Mouse (Mus musculus) MEL (cell line): ENCODE measurements around the gene Hspg2. TPM values are rescaled to one million over a fixed set of nuclear protein-coding genes. Genes with fewer than 3 reads are reported as not detected.

ENCODE experiments used
- DNase-seq: peaks from one replicate; pipeline ENCODE4 v3.0.0; 2011; ENCODE audit warnings: low read depth, low spot score
- H3K27ac ChIP-seq: 2 replicates; pipeline ENCODE4 v1.5.1; 2012; ENCODE audit warnings: low read depth, mild to moderate bottlenecking, control low read depth, low read length, moderate library complexity; ENCODE audit not compliant: control insufficient read depth
- H3K27me3 ChIP-seq, 2 experiments: fragments of 150-350 bp in 1 of 2; sonication (generic) in 1 of 2; 2 replicates each; pipeline ENCODE4 v1.6.1; 2012; ENCODE audit warnings: low read length in 2 of 2, mild to moderate bottlenecking in 2 of 2, improper control_type of control experiment in 1 of 2, moderate library complexity in 1 of 2; ENCODE audit not compliant: insufficient read depth in 2 of 2, control insufficient read depth in 1 of 2
- H3K36me3 ChIP-seq, 2 experiments: 2 replicates each; pipeline ENCODE4 v1.6.1; 2012 to 2014; ENCODE audit warnings: low read length in 2 of 2, improper control_type of control experiment in 1 of 2, inconsistent platforms in 1 of 2, mild to moderate bottlenecking in 1 of 2; ENCODE audit not compliant: insufficient read depth in 2 of 2, control insufficient read depth in 1 of 2
- H3K4me1 ChIP-seq, 2 experiments: fragments of 150-350 bp in 1 of 2; sonication (generic) in 1 of 2; 2 replicates each; pipeline ENCODE4 v1.6.1; 2012; ENCODE audit warnings: low read length in 2 of 2, improper control_type of control experiment in 1 of 2, mild to moderate bottlenecking in 1 of 2; ENCODE audit not compliant: insufficient read depth in 2 of 2, control insufficient read depth in 1 of 2
- H3K4me3 ChIP-seq, 2 experiments: fragments of 150-350 bp in 1 of 2; sonication (generic) in 1 of 2; 2 replicates each; pipeline ENCODE4 v1.5.1; 2012; ENCODE audit warnings: low read depth in 2 of 2, low read length in 2 of 2, mild to moderate bottlenecking in 2 of 2, moderate library complexity in 2 of 2, control low read depth in 1 of 2, improper control_type of control experiment in 1 of 2; ENCODE audit not compliant: control insufficient read depth in 1 of 2, insufficient read depth in 1 of 2
- H3K79me2 ChIP-seq: 2 replicates; pipeline ENCODE4 v1.6.1; 2012; ENCODE audit warnings: mild to moderate bottlenecking, low read length, moderate library complexity; ENCODE audit not compliant: control insufficient read depth, poor library complexity, insufficient read depth
- H3K9ac ChIP-seq: 2 replicates; pipeline ENCODE4 v1.6.1; 2012; ENCODE audit warnings: low read depth, mild to moderate bottlenecking, control low read depth, low read length, moderate library complexity; ENCODE audit not compliant: control insufficient read depth, poor library complexity, severe bottlenecking
- H3K9me3 ChIP-seq: fragments of 150-350 bp; sonication (generic); replicated peaks from 2 replicates; pipeline ENCODE4 v1.6.1; 2012; ENCODE audit warnings: mild to moderate bottlenecking, low read length, improper control_type of control experiment, moderate library complexity; ENCODE audit not compliant: insufficient read depth
- CHD1 ChIP-seq: IDR thresholded peaks from 2 replicates; pipeline ENCODE4 v1.6.1; 2012; ENCODE audit warnings: low read depth, mild to moderate bottlenecking, inconsistent platforms, low read length, improper control_type of control experiment
- CHD2 ChIP-seq: IDR thresholded peaks from 2 replicates; pipeline ENCODE4 v1.6.1; 2011; ENCODE audit warnings: low read length, improper control_type of control experiment
- E2F4 ChIP-seq: IDR thresholded peaks from 2 replicates; pipeline ENCODE4 v1.6.1; 2011; ENCODE audit warnings: low read depth, low read length, improper control_type of control experiment, borderline replicate concordance
- ELF1 ChIP-seq: IDR thresholded peaks from 2 replicates; pipeline ENCODE4 v1.6.1; 2014; ENCODE audit warnings: low read depth, mild to moderate bottlenecking, inconsistent platforms, low read length, improper control_type of control experiment, moderate library complexity
- GABPA ChIP-seq: IDR thresholded peaks from 2 replicates; pipeline ENCODE4 v1.6.1; 2012; ENCODE audit warnings: low read depth, mild to moderate bottlenecking, inconsistent platforms, low read length, improper control_type of control experiment, moderate library complexity
- JUND ChIP-seq: IDR thresholded peaks from 2 replicates; pipeline ENCODE4 v1.6.1; 2011; ENCODE audit warnings: low read depth, mild to moderate bottlenecking, improper control_type of control experiment, low read length
- MAFK ChIP-seq: IDR thresholded peaks from 2 replicates; pipeline ENCODE4 v1.6.1; 2011; ENCODE audit warnings: low read depth, mild to moderate bottlenecking, low read length, improper control_type of control experiment, borderline replicate concordance
- MAX ChIP-seq: IDR thresholded peaks from 2 replicates; pipeline ENCODE4 v1.6.1; 2011; ENCODE audit warnings: low read length, improper control_type of control experiment
- MXI1 ChIP-seq: IDR thresholded peaks from 2 replicates; pipeline ENCODE4 v1.6.1; 2011; ENCODE audit warnings: mild to moderate bottlenecking, low read depth, low read length, improper control_type of control experiment
- MYB ChIP-seq: IDR thresholded peaks from 2 replicates; pipeline ENCODE4 v1.6.1; 2011; ENCODE audit warnings: mild to moderate bottlenecking, low read depth, low read length, improper control_type of control experiment
- MYC ChIP-seq: IDR thresholded peaks from 2 replicates; pipeline ENCODE4 v1.6.1; 2011; ENCODE audit warnings: low read depth, mild to moderate bottlenecking, low read length, improper control_type of control experiment, moderate library complexity
- NELFE ChIP-seq: IDR thresholded peaks from 2 replicates; pipeline ENCODE4 v1.6.1; 2011; ENCODE audit warnings: low read depth, low read length, improper control_type of control experiment
- NRF1 ChIP-seq: IDR thresholded peaks from 2 replicates; pipeline ENCODE4 v1.6.1; 2014; ENCODE audit warnings: low read depth, mild to moderate bottlenecking, inconsistent platforms, low read length, improper control_type of control experiment, moderate library complexity; ENCODE audit not compliant: poor library complexity, insufficient read depth, severe bottlenecking
- POLR2A ChIP-seq, 2 experiments: IDR thresholded peaks; 2 replicates each; pipeline ENCODE4 v1.6.1; 2011 to 2012; ENCODE audit warnings: low read length in 2 of 2, mild to moderate bottlenecking in 2 of 2, control low read depth in 1 of 2, improper control_type of control experiment in 1 of 2, low read depth in 1 of 2, moderate library complexity in 1 of 2; ENCODE audit not compliant: control insufficient read depth in 1 of 2, insufficient read depth in 1 of 2, poor library complexity in 1 of 2
- POLR2AphosphoS2 ChIP-seq: IDR thresholded peaks from 2 replicates; pipeline ENCODE4 v1.6.1; 2011; ENCODE audit warnings: low read length, improper control_type of control experiment
- RAD21 ChIP-seq: IDR thresholded peaks from 2 replicates; pipeline ENCODE4 v1.6.1; 2011; ENCODE audit warnings: mild to moderate bottlenecking, low read depth, low read length, improper control_type of control experiment
- RCOR1 ChIP-seq: IDR thresholded peaks from 2 replicates; pipeline ENCODE4 v1.6.1; 2012; ENCODE audit warnings: low read depth, mild to moderate bottlenecking, inconsistent platforms, low read length, improper control_type of control experiment
- TAL1 ChIP-seq: IDR thresholded peaks from 2 replicates; pipeline ENCODE4 v1.6.1; 2012; ENCODE audit warnings: mild to moderate bottlenecking, inconsistent platforms, low read length, moderate library complexity, mixed read lengths
- TCF12 ChIP-seq: IDR thresholded peaks from 2 replicates; pipeline ENCODE4 v1.6.1; 2014; ENCODE audit warnings: low read depth, mild to moderate bottlenecking, inconsistent platforms, low read length, improper control_type of control experiment, moderate library complexity
- UBTF ChIP-seq: IDR thresholded peaks from 2 replicates; pipeline ENCODE4 v1.6.1; 2012; ENCODE audit warnings: low read depth, mild to moderate bottlenecking, inconsistent platforms, low read length, improper control_type of control experiment, moderate library complexity, borderline replicate concordance; ENCODE audit not compliant: insufficient read depth
- USF1 ChIP-seq: IDR thresholded peaks from 2 replicates; pipeline ENCODE4 v1.6.1; 2014; ENCODE audit warnings: low read depth, mild to moderate bottlenecking, inconsistent platforms, low read length, improper control_type of control experiment, moderate library complexity
- USF2 ChIP-seq, 2 experiments: IDR thresholded peaks; 2 replicates each; pipeline ENCODE4 v1.6.1; 2011 to 2012; ENCODE audit warnings: improper control_type of control experiment in 2 of 2, low read length in 2 of 2, borderline replicate concordance in 1 of 2, inconsistent platforms in 1 of 2, low read depth in 1 of 2, mild to moderate bottlenecking in 1 of 2; ENCODE audit not compliant: insufficient read depth in 1 of 2
- ZC3H11A ChIP-seq: IDR thresholded peaks from 2 replicates; pipeline ENCODE4 v1.6.1; 2012; ENCODE audit warnings: low read depth, mild to moderate bottlenecking, inconsistent platforms, low read length, improper control_type of control experiment
- ZKSCAN1 ChIP-seq: IDR thresholded peaks from 2 replicates; pipeline ENCODE4 v1.6.1; 2012; ENCODE audit warnings: low read depth, mild to moderate bottlenecking, inconsistent platforms, low read length, improper control_type of control experiment, moderate library complexity
- ZMIZ1 ChIP-seq: IDR thresholded peaks from 2 replicates; pipeline ENCODE4 v1.6.1; 2012; ENCODE audit warnings: low read depth, mild to moderate bottlenecking, inconsistent platforms, low read length, improper control_type of control experiment, moderate library complexity
- ZNF384 ChIP-seq: IDR thresholded peaks from 2 replicates; pipeline ENCODE4 v1.6.1; 2012; ENCODE audit warnings: low read depth, mild to moderate bottlenecking, inconsistent platforms, low read length, improper control_type of control experiment
- polyA plus RNA-seq, 2 experiments: library from polyadenylated mRNA; stranded (reverse) in 1 of 2; unstranded in 1 of 2; fragments of >175 nt in 1 of 2; fragments of >200 nt in 1 of 2; gene quantifications; 2 replicates each; pipeline versions ENCODE4 v1.2.1 to v1.2.4; 2012; ENCODE audit warnings: low replicate concordance in 2 of 2, low read depth in 1 of 2; ENCODE audit not compliant: insufficient read length in 2 of 2, insufficient read depth in 1 of 2, missing spikeins in 1 of 2
- total RNA-seq: library from RNA; depleted of rRNA; stranded (reverse); fragments of 300-350 nt; gene quantifications from 2 replicates; pipeline ENCODE4 v1.2.3, GENCODE M21; 2012

Hspg2 gene
- total and polyA plus RNA-seq, 3 experiments = 0.04 TPM; not detected in 1

- no peak overlapping the region for H3K27ac ChIP-seq
- H3K4me1 ChIP-seq = no peaks in the 10 kb centered on the region
- H3K4me3 ChIP-seq = no peak overlapping the region
- TF ChIP-seq CHD1 (no peak), ZKSCAN1 (no peak), CHD2 (no peak), ZNF384 (no peak), TAL1 (no peak), E2F4 (no peak), MXI1 (no peak), NRF1 (no peak), RCOR1 (no peak), RAD21 (no peak), MAX (no peak), JUND (no peak), MYC (no peak), POLR2AphosphoS2 (no peak), USF1 (no peak), TCF12 (no peak), ZC3H11A (no peak), POLR2A (IDR thresholded peaks at IDR 0.05; ENCODE audit: control insufficient read depth in 1 of 2, insufficient read depth in 1 of 2, low read depth in 1 of 2, low read length in 2 of 2, poor library complexity in 1 of 2) (no peak)
- H3K9ac ChIP-seq = no peak overlapping the region
- H3K36me3 ChIP-seq = no peaks in the 10 kb centered on the region
- H3K27me3 ChIP-seq = no peaks in the 10 kb centered on the region
- no peak for DNase-seq
- H3K79me2 ChIP-seq = no peaks in the 10 kb centered on the region
- no peaks in the 10 kb centered on the region for H3K9me3 ChIP-seq
Measured at GRCm38 (mm10) chr4:137461217-137461616, 7.4 kb upstream of the Hspg2 start.

- Histone ChIP-seq H3K4me1 (no peaks in the 10 kb centered on the region), H3K9me3 (no peaks in the 10 kb centered on the region), H3K4me3 (no peak overlapping the region), H3K36me3 (no peaks in the 10 kb centered on the region), H3K9ac (no peak overlapping the region), H3K79me2 (no peaks in the 10 kb centered on the region), H3K27me3 (no peaks in the 10 kb centered on the region), H3K27ac (no peak overlapping the region)
- DNase-seq = no peak
- no peak for TF ChIP-seq USF2 (IDR thresholded peaks at IDR 0.05; ENCODE audit: borderline replicate concordance in 1 of 2, insufficient read depth in 1 of 2, low read depth in 1 of 2, low read length in 2 of 2)
- TF ChIP-seq JUND = no peak
- TF ChIP-seq ZMIZ1 = no peak
- no peak for TF ChIP-seq ELF1
- no peak for TF ChIP-seq MAX
- TF ChIP-seq POLR2A (IDR thresholded peaks at IDR 0.05; ENCODE audit: control insufficient read depth in 1 of 2, insufficient read depth in 1 of 2, low read depth in 1 of 2, low read length in 2 of 2, poor library complexity in 1 of 2) = no peak
- no peak for TF ChIP-seq NELFE
- TF ChIP-seq MYC = no peak
- TF ChIP-seq GABPA = no peak
- TF ChIP-seq POLR2AphosphoS2 = no peak
- TF ChIP-seq UBTF = no peak
- TF ChIP-seq MAFK = no peak
- TF ChIP-seq MYB = no peak
- no peak for TF ChIP-seq ZC3H11A
- TF ChIP-seq MXI1 = no peak
Measured at GRCm38 (mm10) chr4:137461981-137462690, 6.4 kb upstream of the Hspg2 start.
